7 mouse cellular contexts compared by ENCODE assay signal in the genomic region with DNA sequence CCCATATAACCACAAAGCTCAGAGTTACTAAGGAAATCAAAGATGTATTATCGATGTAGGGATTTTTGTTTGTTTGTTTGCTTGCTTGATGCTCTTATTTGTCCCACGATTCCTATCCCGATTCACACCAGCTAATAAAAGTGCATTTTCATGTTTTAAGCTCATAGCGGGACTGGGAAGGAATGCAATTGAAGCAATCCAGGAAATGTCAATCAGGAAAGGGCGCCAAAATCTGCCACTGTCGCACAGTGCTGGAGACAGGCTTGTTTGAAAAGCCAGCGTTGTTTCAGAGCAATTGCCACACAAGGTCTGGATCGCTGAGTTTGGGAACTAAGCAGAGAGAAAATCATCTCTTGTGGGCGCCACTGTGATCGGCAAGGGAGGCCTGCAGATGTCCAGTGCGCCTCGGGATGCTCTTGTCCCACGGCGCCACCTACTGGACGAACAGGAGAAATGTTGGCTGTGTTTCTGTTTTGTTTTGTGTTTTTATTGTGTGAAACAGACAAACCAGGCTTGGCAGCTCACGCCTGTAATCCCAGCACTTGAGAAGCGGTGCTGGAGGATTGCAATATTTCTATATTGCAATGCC. TPM values are rescaled to one million over a fixed set of nuclear protein-coding genes. Genes with fewer than 3 reads are reported as not detected.
A peak's percentile ranks its signal among the peaks of the same experiment; 100 is the strongest.
DNase-seq lines count a peak whose midpoint lies in the region; ATAC-seq and TF ChIP-seq lines count a peak whose summit lies in the region.

No protein-coding gene starts in this region.

- peak overlapping the region; percentile 43 for H3K9ac ChIP-seq in limb, embryonic 11.5 days (ENCODE audit: low read length)
- 0 out of 2 replicates have a peak overlapping the region, but pooled peaks have one; percentile 50 for H3K9ac ChIP-seq in midbrain, embryonic 13.5 days (replicated peaks)

- no peaks in the 10 kb centered on the region for H3K27me3 ChIP-seq in kidney, adult 2 months (replicated peaks; ENCODE audit: control insufficient read depth, insufficient read depth, low read length)
- no peaks in the 10 kb centered on the region for H3K27me3 ChIP-seq in limb, embryonic 11.5 days (ENCODE audit: control insufficient read depth, insufficient read depth, low read length)
- no peaks in the 10 kb centered on the region for H3K27me3 ChIP-seq in midbrain, embryonic 13.5 days

- no peaks in the 10 kb centered on the region for H3K9me3 ChIP-seq in limb, embryonic 11.5 days (ENCODE audit: control insufficient read depth, low read length)
- no peaks in the 10 kb centered on the region for H3K9me3 ChIP-seq in midbrain, embryonic 13.5 days

- DNase-seq in adrenal gland, adult 8-10 months, result peak; percentile 43
- peak; percentile 89 for DNase-seq in embryo, embryonic 11 days
- peak; percentile 91 for DNase-seq in heart, adult 11 months
- peak; percentile 70 for DNase-seq in kidney, adult 2 months
- peak; percentile 90 for DNase-seq in limb, embryonic 11.5 days (ENCODE audit: low spot score)
- peak; percentile 22 for DNase-seq in spleen, adult 12 weeks (ENCODE audit: low spot score)

- peak; percentile 92 for TF ChIP-seq CTCF in kidney, adult 2 months (conservative IDR thresholded peaks at IDR 0.05; ENCODE audit: insufficient read depth, insufficient read length, low read depth, low read length)

- peak overlapping the region; percentile 56 for H3K4me2 ChIP-seq in limb, embryonic 11.5 days (ENCODE audit: low read depth, severe bottlenecking)
- H3K4me2 ChIP-seq in midbrain, embryonic 13.5 days (replicated peaks), result peak overlapping the region; percentile 51

- H3K4me1 ChIP-seq in kidney, adult 2 months (ENCODE audit: control insufficient read depth, insufficient read depth, low read length), result no peaks in the 10 kb centered on the region
- 0 out of 2 replicates have a peak, but pooled peaks cover 3% of the 10 kb centered on the region for H3K4me1 ChIP-seq in limb, embryonic 11.5 days (ENCODE audit: control insufficient read depth, insufficient read depth, low read length)
- H3K4me1 ChIP-seq in midbrain, embryonic 13.5 days (replicated peaks), result peaks cover 37% of the 10 kb centered on the region

- WGBS in kidney, adult 2 months, result 2% methylated on average over 17 of the region's 17 CpGs
- 2% methylated on average over 17 of the region's 17 CpGs for whole genome bisulfite sequencing in limb, embryonic 11.5 days
- 1% methylated on average over 17 of the region's 17 CpGs for WGBS in midbrain, embryonic 13.5 days

- ATAC-seq in limb, embryonic 11.5 days (ENCODE audit: insufficient number of reproducible peaks, low FRiP score, low TSS enrichment, low read depth), result no peak
- peak; percentile 46 for ATAC-seq in midbrain, embryonic 13.5 days

- TF ChIP-seq POLR2A in kidney, adult 2 months (IDR thresholded peaks at IDR 0.05; ENCODE audit: low read depth, low read length), result no peak

- no peak overlapping the region for H3K27ac ChIP-seq in kidney, adult 2 months (ENCODE audit: insufficient read depth, low read depth, low read length)
- H3K27ac ChIP-seq in limb, embryonic 11.5 days (replicated peaks; ENCODE audit: low read depth, low read length), result no peak overlapping the region
- H3K27ac ChIP-seq in midbrain, embryonic 13.5 days, result 0 out of 2 replicates have a peak overlapping the region, but pooled peaks have one; percentile 46

- H3K4me3 ChIP-seq in kidney, adult 2 months (ENCODE audit: insufficient read depth, low read depth, low read length), result no peak overlapping the region
- peak overlapping the region; percentile 26 for H3K4me3 ChIP-seq in limb, embryonic 11.5 days (ENCODE audit: low read depth, low read length)
- peak overlapping the region; percentile 26 for H3K4me3 ChIP-seq in midbrain, embryonic 13.5 days (replicated peaks)

- H3K36me3 ChIP-seq in kidney, adult 2 months (ENCODE audit: control insufficient read depth, insufficient read depth, low read length), result no peaks in the 10 kb centered on the region
- no peaks in the 10 kb centered on the region for H3K36me3 ChIP-seq in limb, embryonic 11.5 days (ENCODE audit: control insufficient read depth, insufficient read depth, low read length)
- no peaks in the 10 kb centered on the region for H3K36me3 ChIP-seq in midbrain, embryonic 13.5 days

RNA-seq across cellular contexts. Expression of gene Bcas1, which starts 26.3 kb away (rescaled TPM):
- total RNA-seq in adrenal gland, adult 8-10 months (2022), result under 1 TPM; 0.26 to 0.87 (median 0.82) TPM
- 0.29 and 0.45 TPM in 2 replicates for polyA plus RNA-seq in kidney, adult 2 months (2012; rRNA removed)
- 0.25 and 0.45 TPM in 2 replicates for polyA plus RNA-seq in limb, embryonic 11.5 days (2014; fragmentation: Nextera tagmentation; extraction: Ambion mirVana)
- 8.3 and 9.1 TPM in 2 replicates for polyA plus RNA-seq in midbrain, embryonic 13.5 days (2015; fragmentation: Nextera tagmentation; extraction: Ambion mirVana)

Comparison
In these comparisons a context has a peak if more than half of its experiments do, and no peak if none do; other contexts are left out.
1. DNase-seq: peak in every context shown above with its lines; median percentile 91 in heart, adult 11 months; 90 in limb, embryonic 11.5 days; 89 in embryo, embryonic 11 days; 70 in kidney, adult 2 months; 43 in adrenal gland, adult 8-10 months; 22 in spleen, adult 12 weeks.